Mouse (Mus musculus) midbrain, embryonic 12.5 days (tissue): ENCODE results near the gene Bud23. TPM values are rescaled to one million over a fixed set of nuclear protein-coding genes. Genes with fewer than 3 reads are reported as not detected.
"Not testable (repeated sequence)": the region's sequence is repeated elsewhere in the genome, so short reads cannot be mapped to it uniquely, and the experiment has no call there.

ENCODE experiments used
- ATAC-seq: fragments of 200-750 bp; cut with Nextera tagmentation; 2 replicates; pipeline ENCODE4 v1.8.0; 2017; ENCODE audit warnings: low read depth, moderate TSS enrichment, moderate library complexity; ENCODE audit not compliant: low FRiP score
- H3K27ac ChIP-seq: fragments of 300-500 bp; sonication (generic); replicated peaks from 2 replicates; pipeline ENCODE4 v1.5.1; 2016; ENCODE audit warnings: mild to moderate bottlenecking
- H3K27me3 ChIP-seq: fragments of 300-500 bp; sonication (generic); 2 replicates; pipeline ENCODE4 v1.6.1; 2016; ENCODE audit warnings: mild to moderate bottlenecking
- H3K36me3 ChIP-seq: fragments of 300-500 bp; sonication (generic); 2 replicates; pipeline ENCODE4 v1.6.1; 2016
- H3K4me1 ChIP-seq: fragments of 300-500 bp; sonication (generic); 2 replicates; pipeline ENCODE4 v1.6.1; 2016
- H3K4me2 ChIP-seq: fragments of 300-500 bp; sonication (generic); replicated peaks from 2 replicates; pipeline ENCODE4 v1.6.1; 2016; ENCODE audit warnings: mild to moderate bottlenecking, moderate library complexity
- H3K4me3 ChIP-seq: fragments of 300-500 bp; sonication (generic); 2 replicates; pipeline ENCODE4 v1.5.1; 2016; ENCODE audit warnings: mild to moderate bottlenecking
- H3K9ac ChIP-seq: fragments of 300-500 bp; sonication (generic); replicated peaks from 2 replicates; pipeline ENCODE4 v1.6.1; 2016; ENCODE audit warnings: mild to moderate bottlenecking, moderate library complexity
- H3K9me3 ChIP-seq: fragments of 300-500 bp; sonication (generic); 2 replicates; pipeline ENCODE4 v1.6.1; 2016; ENCODE audit warnings: mild to moderate bottlenecking
- WGBS: fragments of 180-500 bp; shearing (Covaris S2); methylation state at CpG from one replicate; pipeline ENCODE4 v1.1.7; 2016; 5-methylcytosine and 5-hydroxymethylcytosine counted together
- polyA plus RNA-seq: library from polyadenylated mRNA; unstranded; fragments of >200 nt; fragmentation: Nextera tagmentation; extraction: Ambion mirVana; gene quantifications from 2 replicates; pipeline ENCODE4 v1.2.1, GENCODE M21; 2016

The Bud23 gene
- polyA plus RNA-seq, 1 experiment from 2014 or later: 119 TPM

DNA sequence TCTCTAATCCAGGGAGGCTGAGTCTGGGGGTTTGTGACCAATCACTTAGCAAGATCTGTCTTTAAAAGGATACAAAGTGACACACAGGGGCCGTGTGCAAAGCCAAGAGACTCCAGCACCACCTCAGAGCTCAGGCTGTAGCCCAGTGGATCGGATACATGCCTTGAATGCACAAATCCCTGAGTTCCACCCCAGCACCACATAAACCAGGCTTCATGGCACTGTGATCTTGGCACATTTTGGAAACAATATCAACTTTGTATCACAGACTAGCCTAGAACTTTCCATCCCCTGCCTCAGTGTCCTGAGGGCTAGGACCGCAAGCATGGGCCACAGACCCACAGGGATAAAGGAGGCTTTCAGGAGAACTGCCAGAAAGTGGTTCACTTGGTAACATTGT, 1.2 kb upstream of the Bud23 start:
- H3K4me1 ChIP-seq: peaks cover 26% of the 10 kb centered on the region
- no peak overlapping the region for H3K27ac ChIP-seq
- no peaks in the 10 kb centered on the region for H3K27me3 ChIP-seq
- 95% methylated on average over 3 of the region's 3 CpGs for WGBS
- H3K9ac ChIP-seq: no peak overlapping the region
- H3K4me3 ChIP-seq: no peak overlapping the region
- peaks cover 35% of the 10 kb centered on the region for H3K36me3 ChIP-seq
- no peak for ATAC-seq
- H3K9me3 ChIP-seq: no peaks in the 10 kb centered on the region
- H3K4me2 ChIP-seq: no peak overlapping the region

DNA sequence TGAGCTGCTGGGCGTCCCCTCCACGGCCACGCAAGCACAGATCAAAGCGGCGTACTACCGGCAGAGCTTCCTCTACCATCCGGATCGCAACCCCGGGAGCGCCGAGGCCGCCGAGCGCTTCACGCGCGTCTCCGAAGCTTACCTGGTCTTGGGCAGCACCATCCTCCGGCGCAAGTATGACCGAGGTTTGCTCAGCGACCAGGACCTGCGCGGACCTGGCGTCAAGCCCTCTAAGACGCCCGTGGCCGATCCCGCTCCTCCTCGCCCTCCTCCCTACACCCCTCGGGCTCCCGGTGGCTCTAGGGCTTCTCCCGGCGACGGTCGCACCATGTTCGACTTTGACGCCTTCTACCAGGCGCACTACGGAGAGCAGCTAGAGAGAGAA, 385 bp downstream of the Bud23 start:
- peak overlapping the region; percentile 60 for H3K27ac ChIP-seq

DNA sequence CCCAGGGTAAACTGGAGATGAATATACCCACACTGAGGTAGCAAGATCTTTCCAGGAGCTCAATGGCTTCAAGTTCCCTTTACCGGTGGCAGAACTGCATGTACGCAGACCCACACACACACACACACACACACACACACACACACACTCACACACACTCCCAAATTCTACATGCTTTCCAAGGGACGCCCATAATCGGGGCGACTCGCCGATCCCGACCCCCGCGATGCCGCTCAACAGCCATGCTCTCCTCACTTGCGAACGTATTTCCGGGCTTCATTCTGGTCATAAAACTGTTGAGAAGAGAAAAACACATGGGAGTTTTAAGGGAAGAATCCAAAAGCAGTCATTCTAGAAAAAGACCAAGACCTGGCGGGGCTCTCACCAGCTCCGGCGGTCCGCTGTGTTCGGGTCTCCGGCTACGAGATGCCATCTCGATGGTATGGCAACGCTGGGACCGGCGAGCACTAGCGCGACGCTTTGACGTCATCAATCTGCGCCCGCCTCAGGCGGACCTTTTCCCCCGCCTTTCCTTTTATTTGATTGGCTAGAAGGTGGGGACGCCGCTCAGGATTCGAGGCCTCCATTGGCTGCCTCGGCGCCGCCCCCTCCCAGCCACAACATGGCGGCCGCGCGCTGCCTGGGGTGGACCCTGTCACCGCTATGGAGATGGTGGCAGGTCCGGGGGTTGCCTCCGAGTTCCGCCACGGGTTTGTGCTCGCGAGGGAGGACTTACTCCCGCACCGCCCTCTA, 954 bp downstream of the Bud23 start, which contains the start of gene Dnajc30:
Gene Dnajc30 (plus strand): TSS at position 574 of the 753 bp plus-strand sequence.
- H3K4me3 ChIP-seq: peak within 1 kb of the TSS; percentile 95
- peak within 1 kb of the TSS; percentile 86 for H3K9ac ChIP-seq
- peak within 1 kb of the TSS; percentile 93 for H3K4me2 ChIP-seq
- H3K27me3 ChIP-seq: no peaks in the 10 kb centered on the region
- under 1% methylated on average over 52 of the region's 52 CpGs for WGBS
- peak within 1 kb of the TSS; percentile 60 for H3K27ac ChIP-seq
- H3K4me1 ChIP-seq: peaks cover 26% of the 10 kb centered on the region
- no peaks in the 10 kb centered on the region for H3K9me3 ChIP-seq
- ATAC-seq: peak; percentile 96
- H3K36me3 ChIP-seq: peaks cover 57% of the 10 kb centered on the region

More for the DNA sequence above, 385 bp downstream of the Bud23 start:
- under 1% methylated on average over 40 of the region's 40 CpGs for WGBS
- Histone ChIP-seq H3K4me3 (peak overlapping the region; percentile 95), H3K4me2 (peak overlapping the region; percentile 93), H3K9ac (peak overlapping the region; percentile 86), H3K27me3 (no peaks in the 10 kb centered on the region), H3K9me3 (no peaks in the 10 kb centered on the region), H3K4me1 (peaks cover 26% of the 10 kb centered on the region), H3K36me3 (peaks cover 51% of the 10 kb centered on the region)
- no peak; the same call in 1 of the 2 replicates for ATAC-seq

DNA sequence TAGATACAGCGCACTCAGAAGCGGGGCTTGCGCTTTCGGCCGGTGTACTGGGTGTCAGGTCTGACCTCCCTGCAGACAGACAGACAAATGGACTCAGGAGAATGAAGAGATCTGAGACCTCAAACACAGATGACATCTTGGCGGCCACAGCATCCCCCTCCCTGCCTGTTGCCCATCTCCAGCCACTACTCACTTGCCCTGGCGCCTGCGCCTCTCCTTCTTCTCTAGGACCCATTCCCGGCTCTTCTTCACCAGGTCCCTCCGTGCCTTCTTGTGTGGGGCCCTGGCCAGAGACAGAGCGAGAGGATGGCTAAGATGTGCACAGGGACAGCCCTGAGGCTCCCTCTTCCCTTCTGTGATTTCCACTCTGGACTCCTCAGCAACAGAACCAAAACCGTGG, 11.4 kb downstream of the Bud23 start:
- no peaks in the 10 kb centered on the region for H3K27me3 ChIP-seq
- peaks cover 65% of the 10 kb centered on the region for H3K36me3 ChIP-seq
- H3K4me3 ChIP-seq: no peak overlapping the region
- no peak for ATAC-seq
- H3K9ac ChIP-seq: no peak overlapping the region
- H3K4me2 ChIP-seq: no peak overlapping the region
- H3K9me3 ChIP-seq: no peaks in the 10 kb centered on the region
- H3K27ac ChIP-seq: no peak overlapping the region
- 91% methylated on average over 12 of the region's 12 CpGs for WGBS
- no peaks in the 10 kb centered on the region for H3K4me1 ChIP-seq

DNA sequence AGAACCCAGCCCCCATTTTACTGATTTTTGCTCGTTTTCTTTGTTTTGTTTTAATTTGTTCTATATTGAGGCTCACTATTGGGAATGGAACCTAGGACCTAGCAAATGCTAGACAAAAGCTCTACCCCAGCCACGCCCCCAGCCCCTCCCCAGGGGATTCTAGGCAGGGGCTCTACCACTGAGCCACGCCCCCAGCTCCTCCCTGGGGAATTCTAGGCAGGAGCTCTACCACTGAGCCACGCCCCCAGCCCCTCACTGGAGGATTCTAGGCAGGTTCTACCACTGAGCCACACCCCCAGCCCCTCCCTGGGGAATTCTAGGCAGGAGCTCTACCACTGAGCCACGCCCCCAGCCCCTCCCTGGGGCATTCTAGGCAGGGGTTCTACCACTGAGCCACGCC, 15.5 kb downstream of the Bud23 start:
- peaks cover 42% of the 10 kb centered on the region for H3K36me3 ChIP-seq
- not testable (repeated sequence) for H3K27ac ChIP-seq, H3K4me1 ChIP-seq, H3K9ac ChIP-seq, H3K4me2 ChIP-seq, ATAC-seq, H3K9me3 ChIP-seq, H3K4me3 ChIP-seq, H3K27me3 ChIP-seq
- 82% methylated on average over 6 of the region's 6 CpGs for WGBS

DNA sequence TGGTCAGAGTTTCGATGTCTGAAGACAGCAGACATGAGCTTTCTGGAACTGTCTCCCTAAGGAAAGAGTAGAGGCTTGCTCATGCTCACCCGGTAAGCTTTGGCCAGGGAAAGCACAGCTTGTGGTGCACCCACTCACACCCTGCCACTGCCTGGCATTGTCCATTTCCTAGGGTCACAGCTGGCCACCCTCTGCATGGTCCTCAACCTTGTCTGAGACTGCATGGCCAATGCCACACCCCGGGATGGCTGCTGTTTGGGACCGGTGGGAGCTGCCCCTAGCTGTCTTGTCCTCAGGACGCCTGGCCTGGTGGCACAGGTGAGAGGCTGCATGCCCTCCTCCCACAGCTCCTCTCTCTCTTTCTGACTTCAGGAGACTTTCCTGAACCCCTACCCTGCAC, 16.2 kb downstream of the Bud23 start:
- WGBS: 91% methylated on average over 5 of the region's 5 CpGs
- Histone ChIP-seq H3K4me1 (no peaks in the 10 kb centered on the region), H3K9ac (no peak overlapping the region), H3K9me3 (no peaks in the 10 kb centered on the region), H3K36me3 (peaks cover 35% of the 10 kb centered on the region), H3K4me2 (no peak overlapping the region), H3K4me3 (no peak overlapping the region), H3K27ac (no peak overlapping the region), H3K27me3 (no peaks in the 10 kb centered on the region)
- no peak for ATAC-seq

DNA sequence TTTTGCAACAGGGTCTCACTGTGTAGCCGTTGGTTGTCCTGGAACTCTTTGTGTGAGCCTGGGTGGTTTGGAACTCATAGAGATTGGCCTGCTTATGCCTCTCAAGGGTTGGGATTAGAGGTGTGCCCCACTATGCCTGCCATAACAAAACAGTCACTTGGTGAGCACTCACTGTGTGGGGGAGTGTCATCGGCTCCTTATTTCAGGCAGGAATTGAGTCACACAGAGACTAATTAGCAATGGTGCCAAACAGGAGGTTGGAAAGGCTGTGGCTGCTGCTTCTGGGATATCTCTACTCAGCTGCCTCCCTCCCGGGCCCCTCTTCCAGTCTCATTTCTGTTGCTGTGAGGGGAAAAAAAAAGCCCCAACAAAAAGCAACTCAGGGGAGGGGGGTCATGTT, 20.2 kb downstream of the Bud23 start:
- Histone ChIP-seq H3K4me2 (no peak overlapping the region), H3K4me1 (no peaks in the 10 kb centered on the region), H3K27me3 (0 out of 2 replicates have a peak, but pooled peaks cover 5% of the 10 kb centered on the region), H3K9me3 (no peaks in the 10 kb centered on the region), H3K4me3 (no peak overlapping the region), H3K27ac (no peak overlapping the region), H3K36me3 (peaks cover 17% of the 10 kb centered on the region; the same call in 1 of the 2 replicates), H3K9ac (no peak overlapping the region)
- ATAC-seq: no peak
- WGBS: 91% methylated on average over 3 of the region's 3 CpGs

DNA sequence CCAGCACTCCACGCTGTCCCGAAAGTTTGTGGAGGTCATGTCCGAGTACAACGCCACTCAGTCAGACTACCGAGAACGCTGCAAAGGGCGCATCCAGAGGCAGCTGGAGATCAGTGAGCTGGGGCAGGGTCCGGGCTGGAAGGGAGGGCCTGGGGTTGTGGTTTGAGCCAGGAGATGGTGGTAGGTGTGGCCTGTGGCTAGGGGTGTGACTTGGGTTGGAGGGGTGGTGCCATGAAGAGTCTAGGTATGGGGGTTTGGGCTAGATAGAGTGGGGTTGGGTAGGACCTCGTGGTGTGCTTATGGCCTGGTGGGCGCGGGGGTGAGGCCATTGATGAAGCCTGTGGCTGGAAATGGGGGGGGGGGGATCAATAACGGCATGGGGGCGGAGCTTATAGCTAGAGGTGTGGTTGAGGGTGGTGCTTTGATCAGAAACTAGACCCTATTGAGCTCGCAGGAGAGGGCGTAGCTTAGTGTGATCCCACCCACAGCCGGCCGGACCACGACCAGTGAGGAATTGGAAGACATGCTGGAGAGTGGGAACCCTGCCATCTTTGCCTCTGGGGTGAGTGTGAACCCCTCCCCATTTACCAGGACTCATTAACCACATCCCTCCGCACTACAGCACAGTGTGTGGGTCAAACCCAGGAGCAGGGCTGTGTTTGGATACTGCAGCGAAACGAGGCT, 22.5 kb downstream of the Bud23 start:
- no peak overlapping the region for H3K9ac ChIP-seq
- no peaks in the 10 kb centered on the region for H3K9me3 ChIP-seq
- H3K4me2 ChIP-seq: no peak overlapping the region
- no peak for ATAC-seq
- H3K4me1 ChIP-seq: no peaks in the 10 kb centered on the region
- 0 out of 2 replicates have a peak, but pooled peaks cover 5% of the 10 kb centered on the region for H3K27me3 ChIP-seq
- 33% methylated on average over 21 of the region's 21 CpGs for WGBS
- H3K27ac ChIP-seq: no peak overlapping the region
- H3K36me3 ChIP-seq: peaks cover 28% of the 10 kb centered on the region; the same call in 1 of the 2 replicates
- H3K4me3 ChIP-seq: no peak overlapping the region

DNA sequence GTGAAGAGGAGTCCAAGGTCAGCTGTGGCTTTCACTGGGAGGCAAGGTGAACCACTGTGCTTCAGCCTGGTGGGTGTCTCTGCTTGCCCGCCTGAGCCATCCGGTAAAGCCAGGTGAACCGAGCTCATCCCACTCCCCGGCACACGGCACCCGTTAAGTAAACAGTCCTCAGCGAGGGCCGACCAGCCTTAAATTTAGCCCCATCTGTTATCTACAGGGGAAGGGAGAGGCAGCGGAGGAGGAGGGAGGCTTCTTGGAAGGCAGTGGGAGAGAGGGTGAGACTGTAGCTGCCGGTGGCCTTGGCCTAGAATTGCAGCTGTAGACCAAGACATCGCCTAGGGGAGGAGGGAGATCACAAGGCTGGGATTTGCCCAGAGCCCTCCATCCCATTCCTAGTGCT, 24.0 kb downstream of the Bud23 start:
- Histone ChIP-seq H3K4me3 (no peak overlapping the region), H3K4me1 (no peaks in the 10 kb centered on the region), H3K27ac (no peak overlapping the region), H3K36me3 (peaks cover 28% of the 10 kb centered on the region; the same call in 1 of the 2 replicates), H3K9ac (0 out of 2 replicates have a peak overlapping the region, but pooled peaks have one; percentile 11), H3K9me3 (no peaks in the 10 kb centered on the region), H3K4me2 (no peak overlapping the region), H3K27me3 (0 out of 2 replicates have a peak, but pooled peaks cover 5% of the 10 kb centered on the region)
- WGBS: 93% methylated on average over 11 of the region's 11 CpGs
- no peak for ATAC-seq

DNA sequence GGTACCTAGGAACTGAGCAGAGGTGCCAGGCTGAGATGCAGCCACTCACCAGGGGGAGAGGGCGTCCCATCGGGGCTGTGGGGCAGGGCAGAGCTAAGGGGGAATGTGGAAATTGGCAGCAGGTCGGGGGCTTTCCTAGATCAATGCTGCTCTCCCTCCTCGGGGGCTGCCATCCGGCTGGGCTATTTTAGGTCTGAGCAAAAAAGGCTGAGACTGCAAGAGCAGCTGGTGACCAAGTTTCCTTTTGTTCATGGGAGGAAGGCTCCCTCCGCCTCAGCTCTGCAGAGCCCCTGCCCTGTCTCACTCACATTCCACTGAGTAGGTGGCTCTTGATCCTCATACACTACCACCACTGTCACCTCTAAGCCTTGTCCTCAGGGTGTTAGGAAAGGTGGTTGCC, 24.7 kb downstream of the Bud23 start:
- H3K9ac ChIP-seq: no peak overlapping the region; the same call in 1 of the 2 replicates
- no peak overlapping the region; the same call in 1 of the 2 replicates for H3K27ac ChIP-seq
- no peak overlapping the region for H3K4me2 ChIP-seq
- no peak for ATAC-seq
- 0 out of 2 replicates have a peak, but pooled peaks cover 5% of the 10 kb centered on the region for H3K27me3 ChIP-seq
- no peak overlapping the region for H3K4me3 ChIP-seq
- no peaks in the 10 kb centered on the region for H3K4me1 ChIP-seq
- 0 out of 2 replicates have a peak, but pooled peaks cover 21% of the 10 kb centered on the region for H3K36me3 ChIP-seq
- no peaks in the 10 kb centered on the region for H3K9me3 ChIP-seq
- WGBS: 48% methylated on average over 6 of the region's 6 CpGs

DNA sequence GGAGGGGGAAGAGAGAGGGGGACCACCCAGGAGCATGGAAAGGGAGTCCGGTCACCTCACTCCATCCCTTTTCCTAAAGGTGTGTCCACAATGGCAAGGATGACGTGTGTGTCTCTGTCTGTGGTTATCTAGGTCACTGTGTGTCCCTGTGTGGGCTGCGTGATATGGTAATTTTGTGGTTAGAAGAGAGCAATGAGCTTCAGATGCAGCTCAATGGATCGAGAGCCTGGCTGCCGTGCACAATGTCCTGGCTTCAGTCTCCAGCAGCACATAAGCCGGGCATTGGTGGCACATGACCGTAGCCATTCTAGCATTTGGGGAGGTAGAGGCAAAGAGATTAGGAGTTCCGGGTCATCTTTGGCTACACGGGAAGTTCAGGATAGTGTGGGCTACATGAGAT, 25.2 kb downstream of the Bud23 start:
- no peak for ATAC-seq
- no peaks in the 10 kb centered on the region for H3K4me1 ChIP-seq
- H3K27ac ChIP-seq: no peak overlapping the region
- no peak overlapping the region; the same call in 1 of the 2 replicates for H3K9ac ChIP-seq
- H3K27me3 ChIP-seq: 0 out of 2 replicates have a peak, but pooled peaks cover 5% of the 10 kb centered on the region
- H3K4me2 ChIP-seq: no peak overlapping the region
- H3K9me3 ChIP-seq: no peaks in the 10 kb centered on the region
- H3K36me3 ChIP-seq: 0 out of 2 replicates have a peak, but pooled peaks cover 15% of the 10 kb centered on the region
- no peak overlapping the region for H3K4me3 ChIP-seq
- 85% methylated on average over 9 of the region's 9 CpGs for WGBS

DNA sequence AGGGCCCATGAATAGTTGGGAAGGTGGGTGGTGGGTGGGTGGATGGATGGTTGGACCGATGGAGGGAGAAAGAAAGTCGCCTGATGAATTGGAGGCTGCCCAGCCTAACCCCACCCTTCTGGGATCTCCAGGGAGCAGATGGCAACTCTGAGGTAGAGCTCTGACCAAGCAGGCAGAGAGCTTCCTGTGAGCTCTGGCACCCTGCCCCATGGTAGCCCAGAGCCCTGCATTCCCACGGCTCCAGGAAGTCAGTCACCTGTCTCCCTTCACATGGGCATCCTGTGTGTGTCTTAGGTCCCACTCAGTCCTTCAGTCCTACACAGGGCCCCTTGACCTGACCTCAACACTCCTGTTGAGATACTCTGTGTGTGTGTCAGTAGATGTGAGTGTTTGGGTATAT, 26.8 kb downstream of the Bud23 start:
- Histone ChIP-seq H3K4me1 (no peaks in the 10 kb centered on the region), H3K4me2 (no peak overlapping the region), H3K27me3 (0 out of 2 replicates have a peak, but pooled peaks cover 5% of the 10 kb centered on the region), H3K4me3 (no peak overlapping the region), H3K9ac (no peak overlapping the region), H3K9me3 (no peaks in the 10 kb centered on the region), H3K36me3 (0 out of 2 replicates have a peak, but pooled peaks cover 15% of the 10 kb centered on the region), H3K27ac (no peak overlapping the region)
- ATAC-seq: no peak
- 93% methylated on average over 3 of the region's 3 CpGs for WGBS
